Mouse (Mus musculus) regulatory T cell (primary cell): ENCODE measurements at regions not wholly inside any gene's neighbourhood (a gene's known extent, or its start where the extent isn't known, plus 50 kb on each side); places are given as distances from the start of the nearest gene placed in this dataset.

Experiments
- in situ Hi-C: fragments of 300-600 bp; cut with MboI, MseI; formaldehyde crosslinking; loops from one replicate; pipeline ENCODE4 v1.15.1; 2025; ENCODE audit warnings: high pct_unique_total_duplicates

DNA sequence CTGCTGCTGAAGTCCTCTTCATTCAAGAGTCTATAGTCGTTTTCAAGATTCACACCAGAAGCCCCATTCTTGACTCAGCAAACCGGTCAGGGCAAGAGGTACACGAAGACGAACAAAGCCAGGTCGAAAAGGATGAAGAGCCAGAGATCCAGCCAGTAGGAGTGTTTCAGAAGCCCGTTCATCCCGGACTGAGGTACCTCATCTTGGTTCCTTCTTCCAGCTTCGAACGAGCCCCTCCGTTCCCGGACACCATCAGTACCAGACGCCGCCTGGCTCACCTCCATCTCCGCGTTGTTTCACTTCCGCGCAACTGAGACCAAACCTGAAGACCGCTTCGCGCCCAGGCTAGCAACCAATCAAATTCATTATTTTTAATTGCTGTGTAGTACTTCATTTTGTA is 105.1 kb upstream of the Gm2030 start:
- in situ Hi-C loops: loop anchor here (5.0 to 10.0 kb wide), 2 partner anchors 457 to 1720 kb away; no protein-coding TSS in a partner anchor
